Mouse (Mus musculus) forebrain, embryonic 14.5 days (tissue): ENCODE measurements around the gene Slc3a1. TPM values are rescaled to one million over a fixed set of nuclear protein-coding genes. Genes with fewer than 3 reads are reported as not detected.

Experiments
- ATAC-seq: fragments of 200-750 bp; cut with Nextera tagmentation; 2 replicates; pipeline ENCODE4 v1.8.0; 2017; ENCODE audit warnings: mild to moderate bottlenecking, moderate library complexity
- DNase-seq: peaks from one replicate; pipeline ENCODE4 v3.0.0-alpha.2; 2015; ENCODE audit warnings: low spot score
- H3K27ac ChIP-seq: fragments of 300-500 bp; sonication (generic); 2 replicates; pipeline ENCODE4 v1.5.1; 2014; ENCODE audit warnings: low read depth, mild to moderate bottlenecking, control low read depth, low read length, moderate library complexity
- H3K27me3 ChIP-seq: fragments of 300-500 bp; sonication (generic); replicated peaks from 2 replicates; pipeline ENCODE4 v1.6.1; 2014; ENCODE audit warnings: low read length, control low read depth, mixed read lengths; ENCODE audit not compliant: control insufficient read depth, insufficient read depth
- H3K36me3 ChIP-seq: fragments of 300-500 bp; sonication (generic); 2 replicates; pipeline ENCODE4 v1.6.1; 2014; ENCODE audit warnings: low read length, control low read depth; ENCODE audit not compliant: control insufficient read depth, insufficient read depth
- H3K4me1 ChIP-seq: fragments of 300-500 bp; sonication (generic); 2 replicates; pipeline ENCODE4 v1.6.1; 2014; ENCODE audit warnings: antibody characterized with exemption, low read length, control low read depth; ENCODE audit not compliant: control insufficient read depth, insufficient read depth
- H3K4me2 ChIP-seq: fragments of 300-500 bp; sonication (generic); 2 replicates; pipeline ENCODE4 v1.6.1; 2014; ENCODE audit warnings: mild to moderate bottlenecking, control low read depth, low read length
- H3K4me3 ChIP-seq: fragments of 300-500 bp; sonication (generic); 2 replicates; pipeline ENCODE4 v1.5.1; 2014; ENCODE audit warnings: low read depth, low read length, control low read depth
- H3K9ac ChIP-seq: fragments of 300-500 bp; sonication (generic); 2 replicates; pipeline ENCODE4 v1.6.1; 2014; ENCODE audit warnings: mild to moderate bottlenecking, low read length, control low read depth, moderate library complexity
- H3K9me3 ChIP-seq: fragments of 300-500 bp; sonication (generic); replicated peaks from 2 replicates; pipeline ENCODE4 v1.6.1; 2016; ENCODE audit warnings: low read length, control low read depth, mixed read lengths; ENCODE audit not compliant: control insufficient read depth
- WGBS: fragments of 180-500 bp; shearing (Covaris S2); extraction: QIAGEN DNeasy Blood & Tissue Kit; methylation state at CpG from one replicate; pipeline ENCODE4 v1.1.7; 2014; 5-methylcytosine and 5-hydroxymethylcytosine counted together
- polyA plus RNA-seq: library from polyadenylated mRNA; unstranded; fragments of >200 nt; fragmentation: Nextera tagmentation; extraction: Ambion mirVana; gene quantifications from 2 replicates; pipeline ENCODE4 v1.2.1, GENCODE M21; 2014

Gene Slc3a1
- polyA plus RNA-seq, 1 experiment from 2014 or later, result 0.19 TPM

- Histone ChIP-seq H3K27me3 (no peaks in the 10 kb centered on the region), H3K36me3 (no peaks in the 10 kb centered on the region), H3K4me1 (no peaks in the 10 kb centered on the region), H3K4me2 (no peak overlapping the region), H3K27ac (no peak overlapping the region), H3K4me3 (no peak overlapping the region), H3K9me3 (no peaks in the 10 kb centered on the region), H3K9ac (no peak overlapping the region)
- DNase-seq, result no peak
- WGBS, result 76% methylated on average over 6 of the region's 6 CpGs
- ATAC-seq, result no peak
Observed at GRCm38 (mm10) chr17:85042419-85042818, 14.2 kb downstream of the Slc3a1 start.

GRCm38 (mm10) chr17:85043404-85043816 lies 15.2 kb downstream of the Slc3a1 start:
- no peak for ATAC-seq
- Histone ChIP-seq H3K27me3 (no peaks in the 10 kb centered on the region), H3K4me3 (no peak overlapping the region), H3K4me1 (no peaks in the 10 kb centered on the region), H3K27ac (no peak overlapping the region), H3K9me3 (no peaks in the 10 kb centered on the region), H3K9ac (no peak overlapping the region), H3K36me3 (no peaks in the 10 kb centered on the region), H3K4me2 (no peak overlapping the region)
- WGBS, result 87% methylated on average over 6 of the region's 6 CpGs
- DNase-seq, result no peak

GRCm38 (mm10) chr17:85044466-85044865 lies 16.3 kb downstream of the Slc3a1 start:
- Histone ChIP-seq H3K4me2 (no peak overlapping the region), H3K4me1 (no peaks in the 10 kb centered on the region), H3K9me3 (no peaks in the 10 kb centered on the region), H3K9ac (no peak overlapping the region), H3K27me3 (no peaks in the 10 kb centered on the region), H3K4me3 (no peak overlapping the region), H3K27ac (no peak overlapping the region), H3K36me3 (no peaks in the 10 kb centered on the region)
- DNase-seq, result no peak
- 95% methylated on average over 5 of the region's 5 CpGs for WGBS
- no peak for ATAC-seq

GRCm38 (mm10) chr17:85045160-85045559 lies 17.0 kb downstream of the Slc3a1 start:
- WGBS, result 86% methylated on average over 12 of the region's 12 CpGs
- ATAC-seq, result no peak
- no peak overlapping the region for H3K4me3 ChIP-seq
- no peaks in the 10 kb centered on the region for H3K36me3 ChIP-seq
- H3K27me3 ChIP-seq, result no peaks in the 10 kb centered on the region
- DNase-seq, result no peak
- H3K4me2 ChIP-seq, result no peak overlapping the region
- H3K9me3 ChIP-seq, result no peaks in the 10 kb centered on the region
- H3K4me1 ChIP-seq, result no peaks in the 10 kb centered on the region
- no peak overlapping the region for H3K9ac ChIP-seq
- H3K27ac ChIP-seq, result no peak overlapping the region

- H3K4me2 ChIP-seq, result no peak overlapping the region
- no peak for DNase-seq
- ATAC-seq, result no peak
- H3K9me3 ChIP-seq, result no peaks in the 10 kb centered on the region
- H3K27me3 ChIP-seq, result no peaks in the 10 kb centered on the region
- no peak overlapping the region for H3K27ac ChIP-seq
- H3K36me3 ChIP-seq, result no peaks in the 10 kb centered on the region
- H3K4me3 ChIP-seq, result no peak overlapping the region
- H3K9ac ChIP-seq, result no peak overlapping the region
- no peaks in the 10 kb centered on the region for H3K4me1 ChIP-seq
- 92% methylated on average over 5 of the region's 5 CpGs for WGBS
Observed at GRCm38 (mm10) chr17:85048379-85048778, 20.2 kb downstream of the Slc3a1 start.

- DNase-seq, result no peak
- H3K27ac ChIP-seq, result no peak overlapping the region
- no peak overlapping the region for H3K4me3 ChIP-seq
- no peaks in the 10 kb centered on the region for H3K27me3 ChIP-seq
- no peak for ATAC-seq
- no peaks in the 10 kb centered on the region for H3K9me3 ChIP-seq
- H3K4me1 ChIP-seq, result no peaks in the 10 kb centered on the region
- H3K9ac ChIP-seq, result no peak overlapping the region
- 84% methylated on average over 7 of the region's 7 CpGs for WGBS
- H3K4me2 ChIP-seq, result no peak overlapping the region
- H3K36me3 ChIP-seq, result peaks cover 8% of the 10 kb centered on the region
Observed at GRCm38 (mm10) chr17:85058276-85058675, 30.1 kb downstream of the Slc3a1 start.

GRCm38 (mm10) chr17:85059136-85059535 lies 31.0 kb downstream of the Slc3a1 start:
- Histone ChIP-seq H3K4me3 (no peak overlapping the region), H3K4me1 (no peaks in the 10 kb centered on the region), H3K9ac (no peak overlapping the region), H3K36me3 (peaks cover 17% of the 10 kb centered on the region), H3K27ac (no peak overlapping the region), H3K27me3 (no peaks in the 10 kb centered on the region), H3K4me2 (no peak overlapping the region), H3K9me3 (no peaks in the 10 kb centered on the region)
- ATAC-seq (no peak), DNase-seq (no peak)
- WGBS, result 93% methylated on average over 6 of the region's 6 CpGs

GRCm38 (mm10) chr17:85063560-85063959 lies 35.4 kb downstream of the Slc3a1 start:
- 95% methylated on average over 7 of the region's 7 CpGs for WGBS
- ATAC-seq, result no peak
- peaks cover 57% of the 10 kb centered on the region for H3K36me3 ChIP-seq

GRCm38 (mm10) chr17:85067331-85067730 lies 39.2 kb downstream of the Slc3a1 start:
- Histone ChIP-seq H3K36me3 (peaks cover 86% of the 10 kb centered on the region), H3K4me2 (no peak overlapping the region), H3K4me1 (0 out of 2 replicates have a peak, but pooled peaks cover 1% of the 10 kb centered on the region), H3K27ac (no peak overlapping the region), H3K9me3 (no peaks in the 10 kb centered on the region), H3K4me3 (no peak overlapping the region), H3K27me3 (no peaks in the 10 kb centered on the region), H3K9ac (no peak overlapping the region)
- DNase-seq, result no peak
- WGBS, result 94% methylated on average over 7 of the region's 7 CpGs
- no peak for ATAC-seq

More at GRCm38 (mm10) chr17:85063560-85063959, 35.4 kb downstream of the Slc3a1 start:
- Histone ChIP-seq H3K9ac (no peak overlapping the region), H3K27me3 (no peaks in the 10 kb centered on the region), H3K4me3 (no peak overlapping the region), H3K9me3 (no peaks in the 10 kb centered on the region), H3K4me2 (no peak overlapping the region), H3K27ac (no peak overlapping the region), H3K4me1 (no peaks in the 10 kb centered on the region)
- no peak for DNase-seq
